Mouse (Mus musculus) bone marrow, adult 2 months (tissue): Measurements from ENCODE around the gene Pcnx.

Experiments used
- CTCF ChIP-seq: fragments of 200-500 bp; IDR thresholded peaks from 2 replicates; pipeline ENCODE4 v1.5.1; 2011; ENCODE audit warnings: low read length, control low read depth; ENCODE audit not compliant: control insufficient read depth, insufficient read depth
- POLR2A ChIP-seq: fragments of 200-500 bp; IDR thresholded peaks from 2 replicates; pipeline ENCODE4 v1.6.1; 2011; ENCODE audit warnings: low read depth, mild to moderate bottlenecking, control low read depth, low read length, borderline replicate concordance; ENCODE audit not compliant: control insufficient read depth

GRCm38 (mm10) chr12:81992996-81993395, 133.2 kb downstream of the Pcnx start:
- TF ChIP-seq CTCF (no peak), POLR2A (no peak)
